8 mouse cellular contexts compared by ENCODE assay signal in genomic region chr17:35243086-35243485, GRCm38 (mm10). TPM values are rescaled to one million over a fixed set of nuclear protein-coding genes. Genes with fewer than 3 reads are reported as not detected.
DNase-seq lines count a peak whose midpoint lies in the region; ATAC-seq and TF ChIP-seq lines count a peak whose summit lies in the region.

No protein-coding gene starts in this region.

- TF ChIP-seq POLR2A in lung, adult 2 months (IDR thresholded peaks at IDR 0.05; ENCODE audit: borderline replicate concordance, extremely low read depth, low read depth, low read length): no peak
- no peak for TF ChIP-seq POLR2A in cerebellum, adult 2 months (IDR thresholded peaks at IDR 0.05; ENCODE audit: borderline replicate concordance, insufficient read depth, low read length)

- peak overlapping the region; percentile 77 for H3K4me3 ChIP-seq in lung, adult 2 months (replicated peaks; ENCODE audit: extremely low read depth, low read depth, low read length)
- H3K4me3 ChIP-seq in cerebellum, adult 2 months (replicated peaks; ENCODE audit: insufficient read depth, low read depth, low read length): peak overlapping the region; percentile 77
- H3K4me3 ChIP-seq in forebrain, postnatal 0 days (ENCODE audit: low read depth, low read length): peak overlapping the region; percentile 98
- peak overlapping the region; percentile 83 for H3K4me3 ChIP-seq in intestine, embryonic 16.5 days (ENCODE audit: low read length)
- peak overlapping the region; percentile 85 to 97 for H3K4me3 ChIP-seq in liver, embryonic 14.5 days (ENCODE audit: insufficient read depth in 1 of 2, low read depth in 2 of 2, low read length in 2 of 2)
- H3K4me3 ChIP-seq in neural tube, embryonic 15.5 days (replicated peaks): peak overlapping the region; percentile 58

- WGBS in lung, adult 2 months: 2% methylated on average over 16 of the region's 16 CpGs
- under 1% methylated on average over 16 of the region's 16 CpGs for WGBS in cerebellum, adult 2 months
- WGBS in forebrain, postnatal 0 days: 1% methylated on average over 16 of the region's 16 CpGs
- 1% methylated on average over 16 of the region's 16 CpGs for WGBS in intestine, embryonic 16.5 days
- WGBS in liver, embryonic 14.5 days (ENCODE audit: insufficient replicate concordance): 14% methylated on average over 16 of the region's 16 CpGs
- under 1% methylated on average over 16 of the region's 16 CpGs for WGBS in neural tube, embryonic 15.5 days

- no peak for TF ChIP-seq EP300 in liver, embryonic 14.5 days (IDR thresholded peaks at IDR 0.05; ENCODE audit: low read depth)

- H3K27ac ChIP-seq in cerebellum, adult 2 months (ENCODE audit: insufficient read depth, low read length): no peak overlapping the region
- H3K27ac ChIP-seq in forebrain, postnatal 0 days (ENCODE audit: low read depth, low read length): peak overlapping the region; percentile 100
- peak overlapping the region; percentile 99 for H3K27ac ChIP-seq in intestine, embryonic 16.5 days (ENCODE audit: low read length)
- H3K27ac ChIP-seq in liver, embryonic 14.5 days: peak overlapping the region; percentile 83
- H3K27ac ChIP-seq in neural tube, embryonic 15.5 days (replicated peaks): peak overlapping the region; percentile 96

- no peak for TF ChIP-seq CTCF in lung, adult 2 months (IDR thresholded peaks at IDR 0.05; ENCODE audit: insufficient read depth, low read length)
- TF ChIP-seq CTCF in cerebellum, adult 2 months (IDR thresholded peaks at IDR 0.05; ENCODE audit: borderline replicate concordance, insufficient read depth, low read depth, low read length): no peak
- TF ChIP-seq CTCF in forebrain, postnatal 0 days (IDR thresholded peaks at IDR 0.05; ENCODE audit: low read depth): no peak; the same call in 1 of the 2 replicates
- 0 out of 2 replicates have a peak, but pooled peaks have one; percentile 27 for TF ChIP-seq CTCF in liver, embryonic 14.5 days (IDR thresholded peaks at IDR 0.05; ENCODE audit: low read depth)

- H3K36me3 ChIP-seq in forebrain, postnatal 0 days (ENCODE audit: insufficient read depth): peaks cover 42% of the 10 kb centered on the region
- H3K36me3 ChIP-seq in intestine, embryonic 16.5 days (ENCODE audit: control insufficient read depth, insufficient read depth, low read length): peaks cover 40% of the 10 kb centered on the region
- peaks cover 51% of the 10 kb centered on the region for H3K36me3 ChIP-seq in liver, embryonic 14.5 days (replicated peaks; ENCODE audit: control insufficient read depth, insufficient read depth, low read depth)
- H3K36me3 ChIP-seq in neural tube, embryonic 15.5 days: peaks cover 46% of the 10 kb centered on the region

- H3K4me1 ChIP-seq in lung, adult 2 months (ENCODE audit: control insufficient read depth, insufficient read depth, low read length): peaks cover 13% of the 10 kb centered on the region
- H3K4me1 ChIP-seq in cerebellum, adult 2 months (ENCODE audit: control insufficient read depth, insufficient read depth, low read length): peaks cover 25% of the 10 kb centered on the region
- peaks cover 5% of the 10 kb centered on the region for H3K4me1 ChIP-seq in forebrain, postnatal 0 days (ENCODE audit: insufficient read depth)
- peaks cover 51% of the 10 kb centered on the region for H3K4me1 ChIP-seq in intestine, embryonic 16.5 days (ENCODE audit: control insufficient read depth, insufficient read depth, low read length)
- peaks cover 20 to 32% of the 10 kb centered on the region in 2 experiments for H3K4me1 ChIP-seq in liver, embryonic 14.5 days (replicated peaks; ENCODE audit: control insufficient read depth in 2 of 2, insufficient read depth in 2 of 2, low read length in 1 of 2)
- H3K4me1 ChIP-seq in neural tube, embryonic 15.5 days: peaks cover 58% of the 10 kb centered on the region

- no peak for ATAC-seq in forebrain, postnatal 0 days
- no peak for ATAC-seq in intestine, embryonic 16.5 days
- ATAC-seq in liver, embryonic 14.5 days (ENCODE audit: insufficient read depth): no peak
- ATAC-seq in neural tube, embryonic 15.5 days (ENCODE audit: low FRiP score): no peak

- H3K27me3 ChIP-seq in cerebellum, adult 2 months (ENCODE audit: control insufficient read depth, insufficient read depth, low read length): no peaks in the 10 kb centered on the region
- H3K27me3 ChIP-seq in forebrain, postnatal 0 days (ENCODE audit: insufficient read depth, low read length): no peaks in the 10 kb centered on the region
- no peaks in the 10 kb centered on the region for H3K27me3 ChIP-seq in intestine, embryonic 16.5 days (replicated peaks; ENCODE audit: control insufficient read depth, insufficient read depth, low read length)
- H3K27me3 ChIP-seq in liver, embryonic 14.5 days (ENCODE audit: control insufficient read depth, insufficient read depth, low read length): no peaks in the 10 kb centered on the region
- no peaks in the 10 kb centered on the region for H3K27me3 ChIP-seq in neural tube, embryonic 15.5 days (replicated peaks)

- DNase-seq in lung, adult 2 months: no peak
- no peak for DNase-seq in lung, postnatal 25 days (ENCODE audit: low spot score)
- DNase-seq in cerebellum, adult 2 months: peak; percentile 70 to 74
- peak; percentile 84 for DNase-seq in forebrain, postnatal 0 days
- no peak for DNase-seq in liver, embryonic 14.5 days (ENCODE audit: low read depth in 3 of 3, low spot score in 3 of 3)
- no peak for DNase-seq in layer of hippocampus, adult 11-12 months (ENCODE audit: low spot score)

- no peaks in the 10 kb centered on the region for H3K9me3 ChIP-seq in forebrain, postnatal 0 days (ENCODE audit: low read length)
- no peaks in the 10 kb centered on the region for H3K9me3 ChIP-seq in intestine, embryonic 16.5 days (ENCODE audit: control insufficient read depth, low read length)
- H3K9me3 ChIP-seq in liver, embryonic 14.5 days (ENCODE audit: control insufficient read depth, low read length): no peaks in the 10 kb centered on the region
- no peaks in the 10 kb centered on the region for H3K9me3 ChIP-seq in neural tube, embryonic 15.5 days (replicated peaks)

- peak overlapping the region; percentile 100 for H3K9ac ChIP-seq in forebrain, postnatal 0 days
- H3K9ac ChIP-seq in intestine, embryonic 16.5 days (ENCODE audit: low read depth, low read length): peak overlapping the region; percentile 99
- H3K9ac ChIP-seq in liver, embryonic 14.5 days (replicated peaks): peak overlapping the region; percentile 95
- peak overlapping the region; percentile 81 for H3K9ac ChIP-seq in neural tube, embryonic 15.5 days (replicated peaks)

- peak overlapping the region; percentile 83 for H3K4me2 ChIP-seq in forebrain, postnatal 0 days (ENCODE audit: low read depth)
- H3K4me2 ChIP-seq in intestine, embryonic 16.5 days (ENCODE audit: low read depth, low read length): peak overlapping the region; percentile 93
- peak overlapping the region; percentile 97 for H3K4me2 ChIP-seq in liver, embryonic 14.5 days (ENCODE audit: low read depth)
- peak overlapping the region; percentile 91 for H3K4me2 ChIP-seq in neural tube, embryonic 15.5 days

RNA-seq across cellular contexts. Expression of gene Ddx39b, which starts 1.5 kb away (rescaled TPM):
- 245 and 304 TPM in 2 replicates for polyA plus RNA-seq in lung, adult 2 months (2012; rRNA removed)
- polyA plus RNA-seq in cerebellum, adult 2 months (2012; rRNA removed): 438 and 458 TPM in 2 replicates
- total RNA-seq in forebrain, postnatal 0 days (2014; rRNA removed): 305 and 336 TPM in 2 replicates
- 357 and 382 TPM in 2 replicates for polyA plus RNA-seq in forebrain, postnatal 0 days (2015; fragmentation: Nextera tagmentation; extraction: Ambion mirVana)
- polyA plus RNA-seq in intestine, embryonic 16.5 days (2015; fragmentation: Nextera tagmentation; extraction: Ambion mirVana): 325 and 376 TPM in 2 replicates
- 161 and 199 TPM in 2 replicates for polyA plus RNA-seq in liver, embryonic 14.5 days (2012; rRNA removed)
- 127 and 143 TPM in 2 replicates for polyA plus RNA-seq in liver, embryonic 14.5 days (2014; fragmentation: Nextera tagmentation; extraction: Ambion mirVana)
- polyA plus RNA-seq in neural tube, embryonic 15.5 days (2015; fragmentation: Nextera tagmentation; extraction: Ambion mirVana): 334 and 376 TPM in 2 replicates

RNA-seq across cellular contexts. Expression of gene Nfkbil1, which starts 7.5 kb away (rescaled TPM):
- 16.5 and 21.6 TPM in 2 replicates for polyA plus RNA-seq in lung, adult 2 months (2012; rRNA removed)
- 12.7 and 13.2 TPM in 2 replicates for polyA plus RNA-seq in cerebellum, adult 2 months (2012; rRNA removed)
- total RNA-seq in forebrain, postnatal 0 days (2014; rRNA removed): 17.1 and 24.5 TPM in 2 replicates
- 12.3 and 12.4 TPM in 2 replicates for polyA plus RNA-seq in forebrain, postnatal 0 days (2015; fragmentation: Nextera tagmentation; extraction: Ambion mirVana)
- polyA plus RNA-seq in intestine, embryonic 16.5 days (2015; fragmentation: Nextera tagmentation; extraction: Ambion mirVana): 8.9 and 9.2 TPM in 2 replicates
- polyA plus RNA-seq in liver, embryonic 14.5 days (2012; rRNA removed): 3.6 and 4.2 TPM in 2 replicates
- 1.1 and 1.3 TPM in 2 replicates for polyA plus RNA-seq in liver, embryonic 14.5 days (2014; fragmentation: Nextera tagmentation; extraction: Ambion mirVana)
- 11.2 and 12.1 TPM in 2 replicates for polyA plus RNA-seq in neural tube, embryonic 15.5 days (2015; fragmentation: Nextera tagmentation; extraction: Ambion mirVana)

RNA-seq across cellular contexts. Expression of gene Atp6v1g2, which starts 9.6 kb away (rescaled TPM):
- polyA plus RNA-seq in lung, adult 2 months (2012; rRNA removed): 6.3 and 8.1 TPM in 2 replicates
- 628 TPM in 2 replicates for polyA plus RNA-seq in cerebellum, adult 2 months (2012; rRNA removed)
- 59.7 and 81.4 TPM in 2 replicates for total RNA-seq in forebrain, postnatal 0 days (2014; rRNA removed)
- 121 and 146 TPM in 2 replicates for polyA plus RNA-seq in forebrain, postnatal 0 days (2015; fragmentation: Nextera tagmentation; extraction: Ambion mirVana)
- 4.7 and 4.8 TPM in 2 replicates for polyA plus RNA-seq in intestine, embryonic 16.5 days (2015; fragmentation: Nextera tagmentation; extraction: Ambion mirVana)
- polyA plus RNA-seq in liver, embryonic 14.5 days (2012; rRNA removed): 1.8 and 1.9 TPM in 2 replicates
- 0.76 and 0.97 TPM in 2 replicates for polyA plus RNA-seq in liver, embryonic 14.5 days (2014; fragmentation: Nextera tagmentation; extraction: Ambion mirVana)
- polyA plus RNA-seq in neural tube, embryonic 15.5 days (2015; fragmentation: Nextera tagmentation; extraction: Ambion mirVana): 116 and 126 TPM in 2 replicates

RNA-seq across cellular contexts. Expression of gene H2-D1, which starts 19.4 kb away (rescaled TPM):
- polyA plus RNA-seq in lung, adult 2 months (2012; rRNA removed): 878 and 1,286 TPM in 2 replicates
- 174 and 183 TPM in 2 replicates for polyA plus RNA-seq in cerebellum, adult 2 months (2012; rRNA removed)
- total RNA-seq in forebrain, postnatal 0 days (2014; rRNA removed): 54.9 and 63.3 TPM in 2 replicates
- 74.5 and 95.9 TPM in 2 replicates for polyA plus RNA-seq in forebrain, postnatal 0 days (2015; fragmentation: Nextera tagmentation; extraction: Ambion mirVana)
- 238 and 255 TPM in 2 replicates for polyA plus RNA-seq in intestine, embryonic 16.5 days (2015; fragmentation: Nextera tagmentation; extraction: Ambion mirVana)
- 29.2 and 37.1 TPM in 2 replicates for polyA plus RNA-seq in liver, embryonic 14.5 days (2012; rRNA removed)
- 55.6 and 57.2 TPM in 2 replicates for polyA plus RNA-seq in liver, embryonic 14.5 days (2014; fragmentation: Nextera tagmentation; extraction: Ambion mirVana)
- polyA plus RNA-seq in neural tube, embryonic 15.5 days (2015; fragmentation: Nextera tagmentation; extraction: Ambion mirVana): 143 and 196 TPM in 2 replicates

RNA-seq across cellular contexts. Expression of gene Gm16181, which starts 22.5 kb away (rescaled TPM):
- polyA plus RNA-seq in lung, adult 2 months (2012; rRNA removed): 1.2 TPM in 1 of 2 replicates, not detected in the other
- not detected in 2 replicates for polyA plus RNA-seq in cerebellum, adult 2 months (2012; rRNA removed)
- not detected in 2 replicates for total RNA-seq in forebrain, postnatal 0 days (2014; rRNA removed)
- not detected in 2 replicates for polyA plus RNA-seq in forebrain, postnatal 0 days (2015; fragmentation: Nextera tagmentation; extraction: Ambion mirVana)
- polyA plus RNA-seq in intestine, embryonic 16.5 days (2015; fragmentation: Nextera tagmentation; extraction: Ambion mirVana): 0.29 and 0.46 TPM in 2 replicates
- 0.19 and 0.21 TPM in 2 replicates for polyA plus RNA-seq in liver, embryonic 14.5 days (2012; rRNA removed)
- polyA plus RNA-seq in liver, embryonic 14.5 days (2014; fragmentation: Nextera tagmentation; extraction: Ambion mirVana): not detected in 2 replicates
- polyA plus RNA-seq in neural tube, embryonic 15.5 days (2015; fragmentation: Nextera tagmentation; extraction: Ambion mirVana): 0.40 TPM in 1 of 2 replicates, not detected in the other

Comparison
In these comparisons a context has a peak if more than half of its experiments do, and no peak if none do; other contexts are left out.
1. DNase-seq: peak in cerebellum, adult 2 months (2 of 2) and forebrain, postnatal 0 days (single experiment); none in lung, adult 2 months (single experiment), lung, postnatal 25 days (single experiment), liver, embryonic 14.5 days (0 of 3) and layer of hippocampus, adult 11-12 months (single experiment).
2. RNA of gene Atp6v1g2, which starts 9.6 kb away (polyA plus RNA-seq): 628 TPM in cerebellum, adult 2 months, 121 to 146 TPM in forebrain, postnatal 0 days and 116 to 126 TPM in neural tube, embryonic 15.5 days; 6.3 to 8.1 TPM in lung, adult 2 months, 4.7 to 4.8 TPM in intestine, embryonic 16.5 days and 0.76 to 1.9 TPM in liver, embryonic 14.5 days; every median in the first group is over 10 times any median in the second.
3. Peak in every context shown above with its lines, with median percentiles within 50 percentile points of each other: H3K4me3 ChIP-seq, H3K4me2 ChIP-seq and H3K9ac ChIP-seq.